Mouse (Mus musculus) WW6 (cell line): ENCODE results near the gene Cdt1.

Experiments used
- DNase-seq: peaks from one replicate; pipeline ENCODE4 v3.0.0-alpha.2; 2013; ENCODE audit warnings: low read depth, low spot score

Cdt1 gene

DNA sequence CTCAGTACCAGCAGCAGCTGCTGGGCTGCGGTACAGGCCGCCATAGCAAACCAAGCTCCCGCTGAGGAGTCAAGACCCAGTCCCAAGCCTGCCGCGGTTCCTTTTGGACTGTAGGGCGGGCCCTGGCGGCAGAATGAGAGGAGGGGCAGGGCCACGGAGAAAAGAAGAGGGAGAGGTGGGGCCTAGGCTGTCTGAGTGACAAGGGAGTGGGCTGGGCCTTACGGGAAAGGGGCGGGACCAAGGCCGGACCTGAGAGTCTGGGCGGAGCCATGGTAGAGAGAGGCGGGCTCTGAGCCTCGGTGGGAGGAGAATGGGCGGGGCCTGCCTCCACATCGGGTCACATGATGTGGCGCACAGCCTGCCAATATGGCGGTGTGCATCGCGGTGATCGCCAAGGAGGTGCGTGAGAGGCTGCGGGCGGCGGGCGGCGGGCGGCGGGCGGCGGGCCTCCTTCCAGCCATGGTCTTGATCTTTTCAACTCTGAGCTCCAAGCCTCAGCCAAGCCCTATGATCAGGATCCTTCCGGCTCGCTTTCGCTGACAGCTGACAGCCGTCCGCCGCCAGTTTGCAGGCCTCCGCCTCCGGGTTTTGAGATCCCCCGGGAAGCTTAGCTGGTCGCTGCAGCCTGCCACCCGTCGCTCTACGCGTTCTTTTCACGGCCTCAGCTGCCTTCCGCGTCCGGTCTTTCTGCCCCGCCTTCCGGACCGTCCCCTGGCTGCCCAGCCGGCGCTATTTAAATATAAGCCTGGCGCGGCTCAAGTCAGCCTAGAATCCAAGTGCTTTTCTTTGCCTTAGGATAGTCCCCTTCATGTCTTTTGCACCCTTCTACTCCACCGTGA lies 43.7 kb downstream of the Cdt1 start, which contains the start of the genes Galns and Trappc2l:
Gene Galns (minus strand): TSS at position 169 of the 839 bp plus-strand sequence.
Gene Trappc2l (plus strand): TSS at position 346 of the 839 bp plus-strand sequence.
- DNase-seq, result peak; percentile 97

DNA sequence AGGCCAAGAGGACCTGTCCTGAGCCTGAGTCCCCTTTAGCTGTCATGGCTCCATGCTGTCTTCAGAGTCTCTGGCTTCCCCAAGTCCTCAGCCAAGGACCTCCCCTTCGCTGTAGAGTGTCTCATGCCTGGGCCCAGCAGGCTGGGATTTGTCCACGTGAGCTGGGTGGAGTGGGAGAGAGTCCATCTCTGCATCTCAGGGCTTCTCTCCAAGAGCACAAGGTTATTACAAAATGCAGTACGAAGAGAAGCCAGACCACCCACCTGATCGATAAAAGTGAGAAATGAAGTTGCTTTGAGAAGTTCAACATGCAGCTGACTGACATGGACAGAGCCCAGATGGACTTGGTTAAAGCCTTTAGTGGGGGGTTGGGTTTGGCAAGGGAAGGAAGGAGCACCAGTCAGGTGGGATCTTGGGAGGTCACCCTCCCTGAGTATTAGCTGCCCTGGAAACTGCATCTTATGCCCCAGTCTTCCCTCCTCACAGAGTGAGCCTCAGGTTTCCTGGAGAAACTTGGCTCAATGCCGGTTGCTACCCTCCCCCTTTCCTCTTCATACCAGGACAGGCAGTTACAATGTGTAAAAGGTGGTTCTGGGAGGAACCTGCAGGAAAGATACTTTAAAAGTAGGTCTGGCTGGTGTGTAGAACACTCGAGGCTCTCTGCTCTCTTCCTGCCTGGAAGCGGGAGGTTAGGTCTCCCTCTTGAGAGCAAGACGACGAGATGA lies 48.5 kb downstream of the Cdt1 start:
- no peak for DNase-seq

DNA sequence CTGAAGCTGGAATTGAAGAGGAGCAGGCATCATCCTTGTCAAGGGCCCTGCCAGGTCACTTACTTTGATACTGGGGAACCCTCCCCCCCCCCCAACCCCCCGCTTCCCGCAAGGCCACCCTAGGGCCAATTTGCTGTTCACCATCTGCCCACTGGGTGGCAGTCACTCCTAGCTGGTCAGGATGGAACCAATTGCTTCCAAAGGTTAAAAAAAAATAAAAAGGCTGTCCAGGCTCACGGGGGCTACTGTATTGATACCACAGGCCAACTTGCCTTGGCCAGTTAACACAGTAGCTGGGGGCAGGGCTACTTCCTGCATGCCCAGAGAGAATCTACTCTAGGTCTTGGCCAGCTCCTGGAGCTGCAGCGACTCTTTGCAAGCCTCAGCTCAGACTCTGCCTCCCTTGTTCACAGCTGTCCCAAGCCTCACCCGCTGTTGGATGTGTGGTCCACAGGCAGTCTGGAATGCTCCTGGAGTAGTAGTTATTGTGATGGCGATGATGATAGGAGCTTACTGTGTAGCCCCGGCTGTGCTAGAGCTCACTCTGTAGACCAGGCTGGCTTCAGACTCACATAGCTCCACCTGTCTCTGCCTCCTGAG lies 50.2 kb downstream of the Cdt1 start:
- no peak for DNase-seq

DNA sequence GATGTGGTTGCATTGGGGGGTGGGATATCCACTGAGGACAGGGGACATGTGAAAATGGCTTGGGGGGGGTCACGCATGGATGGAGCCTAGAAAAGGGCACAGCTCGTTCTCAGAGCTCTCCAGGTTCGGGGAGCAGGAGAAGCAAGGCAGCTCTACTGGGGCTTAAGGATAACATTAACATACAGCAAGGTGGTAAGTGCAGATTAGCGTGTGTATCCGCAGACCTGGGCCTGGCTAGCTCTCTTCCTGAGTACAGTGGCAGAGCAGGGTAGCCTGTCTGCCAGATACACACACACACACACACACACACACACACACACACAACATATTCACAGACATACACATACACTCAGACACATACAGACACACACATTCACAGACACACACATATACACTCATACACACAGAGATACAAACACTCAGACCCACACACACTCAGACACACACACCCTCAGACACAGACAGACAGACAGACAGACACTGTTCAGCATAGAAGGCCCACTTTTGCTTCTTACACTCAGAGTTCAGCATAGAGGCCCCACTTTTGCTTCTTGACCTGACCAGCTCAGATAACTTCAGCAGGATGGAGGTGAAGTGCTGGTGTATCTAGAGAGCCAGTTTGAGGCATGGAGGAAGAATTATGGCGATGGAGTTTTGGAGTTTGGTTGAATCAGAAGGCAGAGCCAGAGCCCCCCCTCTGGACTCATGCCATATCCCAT lies 51.0 kb downstream of the Cdt1 start:
- no peak for DNase-seq

DNA sequence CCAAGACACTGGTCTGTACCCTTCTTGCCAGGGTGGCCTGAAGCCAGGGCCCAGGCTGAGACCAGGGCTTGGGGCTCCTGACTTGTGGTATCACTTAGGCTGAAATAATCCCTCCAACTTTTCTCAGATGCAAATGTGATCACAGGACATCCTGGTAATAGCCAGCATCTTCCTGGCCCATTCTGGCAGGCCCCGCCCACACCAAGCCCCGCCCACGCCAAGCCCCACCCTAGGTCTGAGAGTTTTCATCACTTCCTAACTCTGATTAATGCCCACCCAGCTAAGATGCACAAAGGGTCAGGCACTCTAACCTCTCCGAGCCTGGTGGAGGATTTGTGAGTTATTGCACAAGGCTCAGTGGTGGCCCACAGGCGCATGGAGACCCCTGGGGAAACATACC lies 52.6 kb downstream of the Cdt1 start:
- DNase-seq, result no peak

DNA sequence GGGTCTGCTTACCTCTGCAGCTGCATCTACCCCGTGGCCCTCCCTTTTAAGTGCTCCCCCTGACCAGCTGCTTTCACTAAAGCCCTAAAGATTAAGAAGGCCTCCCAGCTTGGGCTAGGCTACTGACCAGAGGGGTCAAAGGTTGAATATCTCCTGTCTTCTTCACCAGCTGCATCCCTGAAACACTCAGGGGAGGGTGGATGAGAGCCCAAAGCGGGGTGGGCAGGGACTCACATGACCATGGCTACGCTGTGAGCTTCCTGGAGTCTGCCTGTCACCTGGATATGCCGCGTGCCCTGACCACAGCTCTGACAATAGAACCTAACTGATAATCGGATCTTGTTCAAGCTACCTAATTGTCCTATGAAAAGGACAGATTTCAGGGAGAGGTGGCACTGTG lies 54.9 kb downstream of the Cdt1 start, which contains the start of gene Pabpn1l:
Gene Pabpn1l (minus strand): TSS at position 13 of the 400 bp plus-strand sequence.
- DNase-seq, result no peak
